Mouse (Mus musculus): Measurements from ENCODE around the gene Pacsin1.
A peak's percentile ranks its signal among the peaks of the same experiment; 100 is the strongest.

Gene Pacsin1

DNA sequence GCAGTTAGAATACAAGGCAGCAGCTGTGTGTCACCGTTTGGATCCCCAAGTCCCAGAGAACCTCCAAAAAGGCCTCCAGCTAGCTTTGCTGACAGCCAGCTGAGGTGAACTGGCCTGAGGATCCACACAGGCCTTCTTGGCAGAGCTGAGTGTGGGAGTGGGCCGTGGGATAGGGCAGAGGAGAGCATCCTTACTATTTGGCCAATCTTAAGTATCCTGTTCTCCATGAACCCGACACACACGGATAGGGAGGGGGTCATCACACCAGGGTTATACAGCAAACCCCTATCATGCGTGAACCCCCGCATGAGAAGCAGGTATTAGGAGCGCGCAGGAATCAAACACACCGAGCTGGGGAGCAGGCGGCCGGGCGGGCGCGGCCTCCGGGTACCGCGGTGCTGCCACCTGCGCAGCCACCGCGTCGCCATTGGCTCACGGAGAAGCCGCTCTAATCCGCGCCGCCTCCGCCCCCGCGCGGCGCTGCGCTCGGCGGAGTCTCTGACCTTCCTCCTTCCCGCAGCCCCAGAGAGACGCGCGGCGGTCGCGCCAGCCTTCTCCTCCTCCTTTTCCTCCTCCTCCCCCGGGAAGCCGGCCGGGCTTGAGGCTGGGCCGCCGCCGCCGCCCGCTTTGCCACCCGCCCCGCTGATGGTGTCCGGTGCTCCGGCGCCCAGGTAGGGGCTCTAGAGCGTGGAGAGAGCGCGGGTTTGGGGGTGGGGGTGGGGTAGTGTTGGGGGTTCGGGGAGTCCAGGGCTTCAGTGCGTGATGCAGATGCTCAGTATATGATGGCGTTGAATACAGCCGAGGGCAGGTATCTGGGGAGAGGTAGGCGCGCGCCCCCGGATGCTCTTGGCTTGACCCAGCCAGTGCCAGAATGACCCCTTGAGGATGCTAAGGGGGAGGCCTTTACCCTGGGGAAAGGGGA is at the start of gene Pacsin1:
Gene Pacsin1, plus strand, starts transcription at position 421 of the 922 bp plus-strand sequence.
- DNase-seq (ENCODE audit: low read depth in 2 of 2, low spot score in 2 of 2), result peak; percentile 41 to 47

- no peak for DNase-seq (ENCODE audit: low read depth in 2 of 2, low spot score in 2 of 2)
These were observed 45.7 kb upstream of the Pacsin1 start for GRCm38 (mm10) chr17:27609576-27609975.

- no peak for DNase-seq (ENCODE audit: low read depth in 2 of 2, low spot score in 2 of 2)
These were observed 44.4 kb upstream of the Pacsin1 start for GRCm38 (mm10) chr17:27610679-27611518.

- DNase-seq (ENCODE audit: low read depth in 2 of 2, low spot score in 2 of 2), result no peak
These were observed 43.8 kb upstream of the Pacsin1 start for GRCm38 (mm10) chr17:27611519-27611884.

DNA sequence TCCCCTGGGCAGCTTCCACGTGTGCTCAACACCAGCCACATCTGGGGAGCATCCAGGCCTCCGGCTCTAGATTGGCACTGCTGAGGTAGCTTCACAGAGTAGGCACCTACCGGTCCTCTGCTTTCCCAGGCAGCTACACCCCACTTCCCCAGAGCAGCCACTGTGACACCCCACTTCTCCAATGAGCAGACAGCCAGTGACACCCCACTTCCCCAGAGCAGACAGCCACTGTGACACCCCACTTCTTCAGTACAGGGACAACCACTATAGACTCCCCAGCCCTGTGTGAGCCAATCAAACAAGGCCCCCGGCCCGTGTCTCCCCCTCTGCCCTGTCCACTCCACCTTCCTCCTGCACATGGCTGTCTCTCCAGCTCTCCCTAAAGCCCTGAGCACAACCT is 43.3 kb upstream of the Pacsin1 start:
- no peak for DNase-seq (ENCODE audit: low read depth in 2 of 2, low spot score in 2 of 2)

GRCm38 (mm10) chr17:27613016-27613415 is 42.3 kb upstream of the Pacsin1 start:
- DNase-seq (ENCODE audit: low read depth in 2 of 2, low spot score in 2 of 2), result no peak

GRCm38 (mm10) chr17:27615388-27615787 is 39.9 kb upstream of the Pacsin1 start:
- no peak for DNase-seq (ENCODE audit: low read depth in 2 of 2, low spot score in 2 of 2)

GRCm38 (mm10) chr17:27621161-27621560 is 34.1 kb upstream of the Pacsin1 start:
- DNase-seq (ENCODE audit: low read depth in 2 of 2, low spot score in 2 of 2), result no peak

GRCm38 (mm10) chr17:27621705-27622531 is 33.4 kb upstream of the Pacsin1 start:
- no peak for DNase-seq (ENCODE audit: low read depth in 2 of 2, low spot score in 2 of 2)

DNA sequence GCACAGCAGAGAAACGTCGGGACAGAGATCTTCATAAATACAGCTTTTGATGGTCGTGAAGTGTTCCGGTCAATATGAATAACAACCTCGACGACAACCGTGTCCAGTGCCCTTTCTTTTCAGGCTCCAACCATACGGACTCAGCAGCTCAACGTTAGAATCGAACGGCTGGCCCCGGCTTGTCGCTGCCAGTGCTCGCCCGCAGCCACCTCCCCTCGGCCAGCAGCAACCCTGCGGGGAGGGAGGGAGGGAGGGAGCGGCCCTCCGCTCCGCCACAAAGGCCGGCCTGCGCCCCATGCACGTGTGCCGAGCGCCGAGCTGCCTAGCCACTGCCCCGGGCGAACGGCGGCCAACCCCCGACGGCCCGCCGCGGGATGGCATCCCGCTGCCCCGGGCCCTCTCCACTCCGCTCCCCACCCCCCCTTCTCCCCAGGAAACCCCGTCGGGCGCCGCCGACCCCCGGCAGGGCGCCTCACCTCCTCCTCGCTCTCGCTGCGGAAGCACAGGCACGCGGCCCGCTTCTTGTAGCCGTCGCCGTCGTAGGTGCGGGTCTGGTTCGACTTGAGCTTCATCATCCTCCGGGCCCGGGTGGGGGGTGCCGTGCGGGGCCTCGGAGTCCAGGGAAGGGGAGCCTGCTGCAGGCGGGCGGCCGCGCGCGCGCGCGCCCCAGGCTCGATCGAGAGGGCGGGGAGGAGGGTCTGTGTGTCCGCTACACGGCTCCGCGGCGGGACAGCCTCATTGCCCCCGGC is 32.5 kb upstream of the Pacsin1 start:
- no peak for DNase-seq (ENCODE audit: low read depth in 2 of 2, low spot score in 2 of 2)

- DNase-seq (ENCODE audit: low read depth in 2 of 2, low spot score in 2 of 2), result peak; percentile 84 to 86
These were observed 31.7 kb upstream of the Pacsin1 start, which contains the start of gene Nudt3 for GRCm38 (mm10) chr17:27623360-27624326. Gene Nudt3, minus strand, starts transcription at chr17:27623495.

DNA sequence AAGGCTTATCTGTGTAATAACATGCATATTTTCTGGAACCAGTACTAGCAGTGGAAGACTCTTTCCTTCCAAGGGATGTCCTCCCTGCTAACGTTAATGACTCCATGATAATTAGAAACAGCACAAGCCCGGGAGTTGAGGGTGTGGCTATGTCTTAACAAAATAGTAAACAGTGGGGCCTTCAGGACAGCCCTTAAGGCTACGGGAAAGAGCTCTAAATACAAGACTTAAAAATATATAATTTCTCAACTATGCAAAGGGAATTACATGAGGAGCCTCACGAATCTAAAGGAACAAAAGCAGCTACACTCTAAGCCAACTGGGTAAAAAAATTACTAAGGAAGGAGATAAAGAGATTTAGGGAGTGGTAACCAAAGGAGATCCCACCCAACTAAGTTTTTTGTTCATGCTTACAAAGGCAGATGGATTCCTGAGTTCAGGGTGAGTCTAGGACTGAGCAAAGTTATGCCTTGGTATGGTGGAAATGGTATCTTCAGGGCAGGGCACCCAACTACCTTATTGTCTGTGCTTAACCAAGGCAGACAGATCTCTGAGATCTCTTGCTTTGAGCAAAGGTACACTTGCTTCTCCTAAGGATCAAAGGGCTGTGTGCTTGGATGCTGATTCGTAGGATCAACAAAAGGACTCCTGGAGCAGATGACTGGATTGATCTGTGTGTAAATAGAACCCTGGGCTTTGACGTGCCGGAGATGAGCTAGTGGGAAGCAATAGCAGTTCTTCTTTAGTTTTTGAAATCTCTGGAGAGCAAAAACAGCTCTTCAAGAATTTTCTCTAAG is 29.7 kb upstream of the Pacsin1 start:
- DNase-seq (ENCODE audit: low read depth in 2 of 2, low spot score in 2 of 2), result no peak

DNA sequence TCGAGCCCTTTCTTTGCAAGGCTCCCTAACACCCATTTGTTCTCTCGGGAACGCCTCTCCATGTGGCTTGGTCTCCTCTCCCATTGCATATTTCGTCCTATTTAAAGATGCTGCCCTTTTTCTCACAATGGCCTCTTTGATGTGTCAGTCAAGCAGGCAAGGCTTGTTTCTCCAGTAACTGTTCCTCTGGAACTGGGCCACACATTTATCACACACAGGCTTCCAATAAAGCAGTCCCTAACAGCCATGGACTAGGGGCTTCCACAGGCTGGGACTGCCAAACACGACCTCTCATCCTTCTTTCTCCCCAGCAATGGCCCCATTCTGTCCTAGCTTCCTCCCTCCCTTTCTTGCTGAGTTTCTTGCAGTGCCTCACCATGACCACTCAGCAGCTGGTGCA is 28.6 kb upstream of the Pacsin1 start:
- no peak for DNase-seq (ENCODE audit: low read depth in 2 of 2, low spot score in 2 of 2)

- no peak for DNase-seq (ENCODE audit: low read depth in 2 of 2, low spot score in 2 of 2)
These were observed 27.9 kb upstream of the Pacsin1 start for GRCm38 (mm10) chr17:27627451-27627850.

DNA sequence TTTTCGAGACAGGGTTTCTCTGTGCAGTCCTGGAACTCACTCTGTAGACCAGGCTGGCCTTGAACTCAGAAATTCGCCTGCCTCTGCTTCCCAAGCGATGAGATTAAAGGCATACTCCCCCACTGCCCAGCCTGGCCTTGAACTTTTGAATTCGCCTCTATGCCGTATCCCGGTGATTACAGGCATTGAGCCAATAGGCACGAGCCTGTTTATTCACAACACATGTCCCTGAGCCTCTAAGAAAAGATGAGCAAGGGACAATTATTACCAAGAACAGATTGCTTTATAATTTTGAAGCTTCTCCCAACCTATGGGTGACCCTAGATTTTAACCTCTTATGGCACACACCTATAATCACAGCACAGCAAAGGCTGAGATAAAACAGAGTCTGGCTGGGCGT is 26.9 kb upstream of the Pacsin1 start:
- no peak for DNase-seq (ENCODE audit: low read depth in 2 of 2, low spot score in 2 of 2)

- peak; percentile 65 to 77 for DNase-seq (ENCODE audit: low read depth in 2 of 2, low spot score in 2 of 2)
These were observed 25.9 kb upstream of the Pacsin1 start for GRCm38 (mm10) chr17:27629249-27630020.

DNA sequence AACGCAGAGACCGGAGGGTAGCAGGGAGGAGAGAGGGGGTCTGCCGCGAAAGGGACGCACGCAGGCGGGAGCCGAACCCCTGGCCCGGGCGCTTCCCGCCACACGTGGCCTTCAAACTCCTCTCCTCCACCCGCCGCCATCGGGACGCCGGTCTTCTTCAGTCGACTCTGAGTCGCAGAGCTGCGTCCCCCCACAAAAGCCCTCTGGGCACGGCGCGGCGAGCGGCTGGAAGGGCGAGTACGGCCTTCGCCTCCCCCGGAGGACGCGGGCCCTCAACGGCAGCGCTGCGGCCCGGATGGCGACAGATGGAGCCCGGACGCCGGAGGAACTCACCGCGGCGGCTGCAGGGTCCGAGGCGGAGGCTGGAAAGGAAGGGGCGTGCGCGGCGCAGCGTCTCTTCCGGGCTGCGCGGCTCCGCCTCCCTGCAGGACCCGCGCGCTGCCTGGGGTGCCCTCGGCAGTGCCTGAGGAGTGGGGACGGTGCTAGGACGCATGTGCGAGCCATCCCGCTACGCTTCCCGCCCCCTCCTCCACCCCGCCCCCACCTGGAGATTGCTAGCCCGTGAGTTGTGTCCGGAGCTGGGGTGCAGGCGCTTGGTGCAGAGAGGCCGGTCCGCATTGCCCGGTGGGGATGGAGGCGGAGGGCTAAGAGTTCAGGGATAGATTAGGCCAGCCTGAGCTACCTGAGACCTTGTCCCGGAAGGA is 20.3 kb upstream of the Pacsin1 start, which contains the start of gene RPS10-NUDT3:
Gene RPS10-NUDT3, minus strand, starts transcription at position 352 of the 704 bp plus-strand sequence.
- DNase-seq (ENCODE audit: low read depth in 2 of 2, low spot score in 2 of 2), result peak; percentile 77 to 82
